Mouse (Mus musculus) regulatory T cell (primary cell): ENCODE measurements around the gene Pla2g4f.

Experiments
- in situ Hi-C: fragments of 300-600 bp; cut with MboI, MseI; formaldehyde crosslinking; loops from one replicate; pipeline ENCODE4 v1.15.1; 2025; ENCODE audit warnings: high pct_unique_total_duplicates

The Pla2g4f gene

DNA sequence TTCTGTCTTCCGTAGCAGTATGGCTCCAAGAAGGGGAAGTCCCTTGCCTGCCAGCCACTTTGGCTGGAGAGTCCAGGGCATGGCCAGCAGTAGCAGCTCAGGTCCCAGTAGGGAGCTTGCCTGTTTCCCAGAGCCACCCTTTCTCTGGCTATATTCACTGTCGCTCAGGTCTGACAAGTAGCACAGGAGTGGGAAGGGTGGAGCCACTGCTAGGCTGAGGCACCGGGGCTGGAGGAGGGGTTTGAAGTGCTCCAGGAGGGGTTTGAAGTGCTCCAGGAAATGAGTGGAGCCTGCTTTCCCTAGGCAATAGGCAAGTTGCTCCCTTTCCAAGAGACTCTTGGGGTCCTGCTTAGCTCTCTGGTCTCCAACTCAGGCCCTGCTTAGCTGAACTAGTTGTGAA, at the start of gene Pla2g4f:
Pla2g4f (minus strand) TSS at position 190 of the 400 bp plus-strand sequence.
- in situ Hi-C loops: no loop called here

DNA sequence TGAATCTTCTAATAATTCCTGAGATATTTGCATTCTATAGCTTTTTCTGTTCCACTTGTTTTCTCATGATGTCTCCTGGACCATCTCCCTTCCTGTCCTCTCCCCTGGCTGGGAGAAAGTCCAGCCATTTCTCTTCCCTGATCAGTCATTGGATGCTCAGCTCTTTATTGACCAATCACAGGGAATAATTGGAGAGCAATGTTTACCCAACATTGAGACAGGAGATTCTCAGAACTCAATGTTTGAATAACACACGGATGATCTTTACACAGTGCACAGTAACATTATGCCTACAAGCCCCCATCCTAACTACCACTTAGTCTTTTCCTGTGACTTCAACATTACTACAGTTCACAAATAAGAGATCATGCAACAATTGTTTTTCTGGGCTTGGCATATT, 46.5 kb upstream of the Pla2g4f start:
- in situ Hi-C loops: no loop called here

DNA sequence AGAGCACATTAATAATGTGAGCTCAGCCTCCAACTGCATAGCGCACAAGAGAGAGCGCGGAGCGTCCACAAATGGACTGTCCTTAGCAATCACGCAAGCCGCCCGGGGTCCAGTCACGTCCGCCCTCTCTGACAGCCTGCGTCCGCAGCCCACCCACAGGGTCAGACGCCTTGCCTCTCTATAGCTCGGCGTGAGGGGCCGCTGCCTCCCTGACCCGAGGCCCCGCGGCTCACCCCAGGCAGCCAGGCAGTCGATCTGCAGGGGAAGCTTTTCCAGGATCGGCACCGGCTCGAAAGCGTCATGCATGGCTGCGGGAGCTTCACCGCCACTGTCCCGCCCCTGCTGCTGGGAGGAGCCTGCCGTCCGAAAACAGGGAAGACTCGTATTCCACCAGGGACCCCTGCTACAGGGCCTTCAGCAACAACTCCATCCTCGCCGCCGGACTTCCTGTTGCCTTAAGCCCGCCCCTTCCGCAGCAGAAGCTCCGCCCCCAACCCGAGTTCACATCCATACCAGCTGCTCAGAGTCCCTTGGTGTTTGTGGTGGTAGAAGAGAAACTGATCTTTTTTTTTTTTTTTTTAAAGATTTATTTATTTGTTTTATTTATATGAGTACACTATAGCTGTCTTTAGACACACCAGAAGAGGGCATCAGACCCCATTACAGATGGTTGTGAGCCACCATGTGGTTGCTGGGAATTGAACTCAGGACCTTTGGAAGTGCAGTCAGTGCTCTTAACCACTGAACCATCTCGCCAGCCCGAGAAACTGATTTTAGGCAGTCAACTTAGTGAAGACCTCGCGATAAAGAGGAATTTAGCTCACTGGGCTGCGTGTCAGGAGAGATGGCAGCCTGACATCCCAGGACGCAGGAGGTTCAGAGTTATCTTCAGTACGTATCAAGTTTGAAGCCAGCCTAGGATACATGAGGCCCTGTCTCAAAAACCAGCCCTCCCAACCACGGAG, 39.0 kb upstream of the Pla2g4f start, which contains the start of gene Vps39:
Vps39 (minus strand) TSS at position 456 of the 965 bp plus-strand sequence.
- in situ Hi-C loops: no loop called here

DNA sequence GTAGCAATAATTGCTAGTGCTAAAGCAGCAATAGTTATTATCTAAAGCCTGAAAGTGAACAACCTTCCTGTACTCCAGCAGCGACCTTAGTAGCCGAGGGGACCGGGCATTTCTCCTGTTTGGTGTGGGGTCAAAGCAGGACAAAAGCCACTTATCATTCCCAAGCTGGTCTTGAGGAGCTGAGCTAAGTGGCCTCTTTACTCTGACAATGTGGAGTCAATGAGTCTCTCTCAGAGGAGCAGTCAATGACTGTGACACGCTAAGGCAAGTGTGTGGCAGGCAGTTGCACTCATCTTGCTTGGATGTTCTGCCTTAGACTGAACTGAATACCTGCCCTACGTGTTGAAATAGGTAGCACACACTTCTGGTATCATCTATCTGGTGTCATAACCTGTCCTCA, 37.4 kb upstream of the Pla2g4f start:
- in situ Hi-C loops: no loop called here

DNA sequence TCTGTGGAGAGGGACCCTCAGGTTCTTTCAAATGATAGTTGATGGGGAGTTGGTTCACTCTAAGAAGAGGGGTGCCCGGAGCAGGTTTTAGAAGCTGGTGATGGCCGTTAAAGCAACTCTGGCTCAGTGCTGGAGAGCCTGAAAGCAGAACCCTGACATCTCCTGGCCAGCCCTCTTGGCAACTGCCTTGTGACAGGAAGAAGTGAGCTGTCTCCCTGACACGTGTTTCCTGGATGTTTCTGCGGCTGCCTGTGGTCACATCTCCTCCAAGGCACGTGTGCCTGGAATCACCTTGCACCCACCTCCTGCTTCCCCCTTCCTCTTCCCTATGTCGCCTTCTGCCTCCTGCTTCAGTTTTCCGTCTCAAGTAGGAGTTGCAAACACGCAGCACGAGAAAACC, 34.2 kb upstream of the Pla2g4f start:
- in situ Hi-C loops: no loop called here

DNA sequence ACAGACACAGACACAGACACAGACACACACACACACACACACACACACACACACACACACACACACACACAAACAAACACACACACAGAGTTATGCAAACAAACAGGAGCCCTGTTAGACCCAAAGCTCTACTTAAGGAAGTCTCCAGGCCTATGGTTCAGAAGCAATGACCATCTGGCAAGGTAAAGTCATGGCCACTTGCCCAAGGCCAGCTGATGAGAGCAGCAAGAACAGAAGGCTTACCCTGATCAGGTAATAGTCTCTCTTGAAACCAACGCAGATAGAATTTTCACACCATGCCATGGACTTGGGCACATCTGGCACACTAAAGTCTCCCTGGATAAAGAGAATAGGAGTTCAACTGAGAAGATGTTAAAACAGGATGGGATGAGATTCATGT, 27.8 kb upstream of the Pla2g4f start:
- in situ Hi-C loops: no loop called here

DNA sequence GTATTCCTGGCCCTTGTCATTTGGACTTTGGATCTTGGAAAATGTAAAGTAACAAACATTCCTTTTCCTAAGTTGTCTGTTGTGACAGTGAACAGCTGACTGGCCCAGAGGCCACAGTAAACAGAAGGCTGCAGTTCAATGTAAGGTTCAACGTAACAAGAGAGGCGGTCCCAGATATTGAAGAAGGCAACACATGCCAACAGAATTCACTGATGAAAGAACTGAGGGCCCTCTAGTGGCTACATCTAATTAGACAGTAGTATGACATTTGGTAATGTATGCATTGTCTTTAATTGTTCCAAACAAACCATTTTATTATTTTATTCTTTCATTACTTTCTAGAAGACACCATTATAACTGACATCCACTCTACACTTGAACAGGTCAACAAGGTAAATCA, 23.9 kb upstream of the Pla2g4f start:
- in situ Hi-C loops: no loop called here

DNA sequence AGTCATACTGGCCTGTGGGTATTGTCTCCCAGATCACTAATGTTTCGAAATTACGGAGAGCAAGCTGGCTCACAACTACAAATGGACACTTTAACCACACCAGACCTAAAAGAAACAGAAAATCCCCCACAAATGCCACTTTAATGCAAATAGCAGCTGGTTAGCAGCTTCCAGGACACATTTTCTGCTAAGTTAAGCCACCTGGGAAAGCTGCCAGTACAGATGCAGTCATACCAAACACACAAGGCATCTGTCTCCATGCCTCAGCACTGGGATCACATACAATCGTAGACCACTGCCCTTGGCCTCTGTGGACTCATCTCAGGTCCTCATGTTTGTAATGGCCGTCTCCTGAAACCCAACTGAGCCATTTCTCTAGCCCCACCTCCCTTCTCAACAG, 17.6 kb upstream of the Pla2g4f start:
- in situ Hi-C loops: no loop called here

DNA sequence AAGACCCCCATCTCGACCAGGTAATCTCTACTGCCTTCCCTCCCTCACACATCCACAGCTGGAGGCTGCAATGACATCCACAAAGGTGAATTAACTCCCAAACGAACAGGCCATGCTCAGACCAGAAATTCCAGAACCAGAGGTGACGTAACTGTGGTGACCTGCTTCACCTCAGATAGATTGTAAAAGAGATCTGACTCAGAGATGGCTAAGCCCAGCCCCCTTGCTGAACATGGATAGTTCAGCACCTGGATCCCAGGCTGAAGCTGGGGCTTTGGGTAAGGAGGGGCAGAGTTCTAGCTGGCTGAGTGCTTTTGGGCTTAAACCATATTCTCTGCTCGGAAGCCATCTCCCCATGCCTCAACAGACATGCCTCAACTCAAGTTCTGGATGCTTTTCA, 1.1 kb upstream of the Pla2g4f start:
- in situ Hi-C loops: no loop called here

DNA sequence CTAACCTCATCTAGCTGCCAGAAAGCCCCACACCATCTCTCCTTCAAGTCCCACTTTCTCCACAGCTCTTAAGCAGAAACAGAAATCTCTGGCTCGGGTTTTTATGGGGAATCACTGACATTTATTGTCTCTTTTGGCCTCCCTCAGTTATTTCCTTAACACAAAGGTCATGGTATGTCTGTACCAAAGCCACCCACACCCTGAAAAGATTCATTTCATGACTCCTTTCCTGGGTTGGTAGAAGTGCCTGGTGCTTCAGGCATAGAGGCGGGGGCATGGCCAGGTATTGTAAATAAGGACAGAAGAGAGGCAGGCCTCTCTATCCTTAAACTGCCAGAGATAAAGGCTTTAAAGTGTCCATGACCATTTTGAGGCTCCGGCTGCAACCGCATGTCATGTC, 522 bp upstream of the Pla2g4f start:
- in situ Hi-C loops: no loop called here

DNA sequence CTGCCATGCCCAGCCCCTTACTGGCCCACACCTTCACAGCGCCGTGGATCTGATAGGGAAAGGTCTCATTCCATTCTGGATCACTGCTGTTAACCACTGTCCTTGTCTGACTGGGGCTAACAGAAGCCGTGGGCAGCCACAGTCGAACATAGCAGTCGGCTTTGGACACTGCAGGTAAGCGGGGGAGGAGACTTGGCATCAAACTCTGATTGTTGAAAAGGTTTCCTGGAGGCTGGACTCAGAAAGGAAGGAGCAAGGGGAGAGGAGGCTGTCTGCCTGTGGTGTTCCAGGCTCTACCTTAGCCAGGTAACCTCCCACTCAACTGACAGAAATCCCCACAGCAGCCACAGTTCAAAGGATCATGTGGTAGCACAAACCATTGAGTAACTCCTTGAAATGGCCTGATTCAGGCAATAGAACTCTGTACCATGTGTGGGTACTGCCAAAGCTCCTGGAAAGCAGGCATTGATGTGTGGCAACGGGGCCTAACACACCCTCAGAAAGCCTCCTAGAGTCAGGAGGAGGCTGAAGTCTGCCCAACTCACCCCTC, 1.6 kb downstream of the Pla2g4f start:
- in situ Hi-C loops: no loop called here

DNA sequence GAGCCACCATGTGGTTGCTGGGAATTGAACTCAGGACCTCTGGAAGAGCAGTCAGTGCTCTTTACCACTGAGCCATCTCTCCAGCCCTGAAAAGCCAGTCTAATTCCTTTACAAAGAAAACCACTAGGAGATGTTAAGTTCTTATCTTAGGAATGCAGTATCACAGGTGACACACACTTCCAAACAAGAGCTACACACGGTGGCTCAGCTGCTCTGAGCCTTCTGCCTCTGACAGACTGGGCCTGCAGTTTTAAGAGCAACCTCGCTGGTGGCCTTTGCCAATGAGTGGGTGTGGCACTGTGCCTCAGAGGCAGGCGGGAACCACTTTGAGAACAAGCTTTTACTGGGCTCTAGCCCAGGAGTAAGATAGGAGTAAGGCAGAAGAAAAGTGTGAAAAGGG, 9.9 kb downstream of the Pla2g4f start:
- in situ Hi-C loops: no loop called here

DNA sequence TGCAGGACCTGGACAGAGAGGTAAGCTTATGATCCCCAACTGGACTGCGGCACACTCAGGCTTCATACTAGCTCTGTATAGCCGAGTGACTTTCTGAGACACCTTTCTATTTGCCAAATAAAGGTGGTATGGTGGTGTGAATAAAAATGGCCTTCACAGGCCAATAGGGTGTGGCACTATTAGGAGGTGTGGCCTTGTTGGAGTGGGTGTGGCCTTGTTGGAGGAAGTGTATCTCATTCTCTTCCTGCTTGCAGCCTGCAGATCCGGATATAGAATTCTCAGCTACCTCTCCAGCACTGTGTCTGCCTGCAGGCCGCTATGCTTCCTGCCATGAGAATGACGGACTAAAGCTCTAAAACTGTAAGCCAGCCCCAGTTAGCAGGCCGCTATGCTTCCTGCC, 12.9 kb downstream of the Pla2g4f start:
- in situ Hi-C loops: no loop called here

DNA sequence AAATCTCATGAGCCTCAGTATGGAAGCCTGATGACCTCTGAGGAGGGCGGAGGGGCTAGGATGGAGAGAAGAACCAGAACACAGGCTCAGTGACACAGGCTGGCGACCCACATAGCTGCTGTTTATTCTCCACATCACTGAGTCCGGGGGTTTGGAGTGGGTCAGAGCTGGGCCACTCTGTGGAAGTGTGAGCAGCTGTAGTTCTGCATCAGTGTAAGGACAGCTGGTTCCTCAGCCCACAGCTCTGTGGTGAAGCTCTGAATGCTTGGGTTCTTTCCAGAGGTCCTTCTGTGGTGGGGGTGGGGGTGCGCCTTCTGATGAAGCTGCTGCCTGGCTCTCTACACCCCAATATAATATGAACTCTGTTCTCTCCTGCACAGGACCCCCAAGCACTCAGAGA, 14.1 kb downstream of the Pla2g4f start:
- in situ Hi-C loops: no loop called here

DNA sequence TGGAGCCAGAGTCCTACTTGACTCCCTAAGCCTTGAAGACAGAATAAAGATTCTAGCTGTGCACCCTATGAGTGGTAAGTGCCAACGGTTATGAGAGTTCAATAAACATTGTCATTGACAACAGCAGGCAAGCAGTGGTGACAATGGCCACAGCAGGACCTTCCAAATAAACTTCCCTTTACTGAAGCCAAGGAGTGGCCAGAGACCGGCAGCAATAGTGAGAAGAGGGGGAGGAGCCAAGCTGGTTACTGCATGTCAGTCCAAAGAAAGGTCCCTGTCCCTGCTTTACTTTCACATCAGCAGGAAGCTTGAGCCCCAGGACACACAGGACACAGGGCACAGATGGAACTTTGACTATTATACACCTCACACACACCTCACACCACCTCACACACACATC, 17.8 kb downstream of the Pla2g4f start:
- in situ Hi-C loops: no loop called here

DNA sequence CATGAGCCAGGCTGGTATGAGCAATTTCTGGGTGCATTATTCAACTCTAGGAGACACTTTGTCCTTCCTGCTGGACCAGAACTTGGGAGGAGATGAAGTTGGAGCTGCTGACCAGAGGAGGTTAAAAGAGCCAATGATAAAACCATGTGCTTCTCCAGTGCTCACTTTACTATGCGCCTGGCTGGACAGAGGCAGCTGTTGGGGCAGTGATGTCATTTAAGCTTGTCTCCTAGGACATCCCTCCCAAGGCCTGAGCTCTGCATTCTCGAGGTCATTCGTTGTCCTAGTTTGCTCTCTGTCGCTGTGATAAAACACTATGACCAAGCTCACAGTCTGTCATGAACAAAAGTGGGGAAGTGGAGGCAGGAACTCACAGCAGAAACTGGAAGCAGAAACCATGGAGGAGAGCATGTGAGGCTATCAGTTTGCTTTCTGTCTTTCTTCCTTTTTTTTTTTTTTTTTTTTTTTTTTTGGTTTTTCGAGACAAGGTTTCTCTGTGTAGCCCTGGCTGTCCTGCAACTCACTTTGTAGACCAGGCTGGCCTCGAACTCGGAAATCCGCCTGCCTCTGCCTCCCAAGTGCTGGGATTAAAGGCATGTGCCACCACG, 22.4 kb downstream of the Pla2g4f start:
- in situ Hi-C loops: no loop called here

DNA sequence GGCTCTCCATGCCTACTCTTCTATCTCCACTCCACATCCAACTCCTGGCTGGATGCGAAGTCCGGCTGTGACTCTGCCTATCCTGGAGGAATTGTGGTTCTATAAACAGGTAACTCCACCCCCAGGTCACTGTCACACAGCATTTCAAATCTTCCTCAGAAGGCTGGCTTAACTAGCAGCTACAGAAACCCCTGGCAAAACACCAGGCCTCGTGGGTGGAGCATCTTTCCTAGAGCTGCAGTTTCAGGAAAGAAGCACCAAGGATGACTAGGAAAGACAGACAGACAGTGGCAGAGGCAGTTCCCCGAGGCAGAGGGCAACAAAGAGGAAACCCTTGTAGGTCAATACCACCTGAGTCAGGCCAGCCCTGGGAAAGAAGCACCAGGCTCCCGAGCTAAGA, 25.0 kb downstream of the Pla2g4f start, which contains the start of gene Pla2g4d:
Pla2g4d (minus strand) TSS at position 203 of the 400 bp plus-strand sequence.
- in situ Hi-C loops: no loop called here

DNA sequence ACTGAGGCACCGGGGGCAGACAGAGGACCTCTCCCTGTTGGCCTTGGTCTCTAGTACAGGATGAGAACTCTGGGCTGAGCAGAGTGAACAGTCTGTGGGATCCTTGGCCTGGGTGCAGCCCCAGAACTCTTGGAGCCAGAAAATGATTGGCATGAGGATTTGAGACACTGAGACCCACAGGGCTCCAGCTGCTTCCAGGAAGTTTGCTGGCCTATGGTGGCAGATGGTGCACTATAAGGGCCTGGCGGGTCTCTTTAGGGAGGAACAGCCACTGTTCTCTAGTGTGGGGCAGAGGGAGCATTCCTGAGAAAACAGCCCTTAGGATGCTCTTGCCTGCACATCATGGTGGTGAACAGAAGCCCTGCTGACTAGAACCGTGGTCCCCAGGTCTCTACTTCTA, 25.6 kb downstream of the Pla2g4f start:
- in situ Hi-C loops: no loop called here

DNA sequence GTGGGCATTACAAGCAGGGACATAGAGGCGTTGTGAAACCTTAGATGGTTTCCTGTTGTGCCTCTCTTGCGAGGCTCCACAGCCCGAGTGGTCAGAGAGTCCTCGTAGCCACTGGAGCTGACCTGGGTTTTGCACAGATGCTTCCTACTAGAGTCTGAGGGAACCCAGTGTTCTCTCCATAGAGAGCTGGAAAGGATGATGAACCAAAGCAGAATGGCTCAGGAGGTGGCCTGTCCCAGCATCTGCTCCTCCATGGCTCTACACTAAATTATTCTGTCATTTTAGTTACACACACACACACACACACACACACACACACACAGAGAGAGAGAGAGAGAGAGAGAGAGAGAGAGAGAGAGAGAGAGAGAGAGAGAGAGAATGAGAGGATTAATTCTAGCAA, 28.3 kb downstream of the Pla2g4f start:
- in situ Hi-C loops: no loop called here

DNA sequence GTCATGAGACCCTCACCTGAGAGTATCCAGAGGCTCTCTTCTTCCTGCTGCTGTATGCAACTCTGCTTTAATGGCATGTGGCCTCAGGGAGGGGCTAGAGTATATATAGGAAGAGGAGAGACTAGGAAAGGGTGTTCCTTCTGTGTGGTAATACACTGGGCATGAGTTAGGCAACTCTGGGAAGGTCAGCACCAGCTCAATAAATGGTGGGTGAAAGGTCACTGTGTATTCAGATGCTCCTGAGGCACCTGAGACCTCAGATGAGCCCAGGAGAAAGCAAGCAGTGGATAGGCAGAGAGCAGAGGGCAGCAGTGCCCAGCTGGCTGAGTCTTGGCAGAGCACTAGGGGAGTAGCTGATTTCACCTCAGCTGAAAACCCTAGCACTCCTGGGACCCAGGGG, 29.3 kb downstream of the Pla2g4f start:
- in situ Hi-C loops: loop anchor here (5.0 kb wide), 1 partner anchor 97 kb away; no protein-coding TSS in a partner anchor

DNA sequence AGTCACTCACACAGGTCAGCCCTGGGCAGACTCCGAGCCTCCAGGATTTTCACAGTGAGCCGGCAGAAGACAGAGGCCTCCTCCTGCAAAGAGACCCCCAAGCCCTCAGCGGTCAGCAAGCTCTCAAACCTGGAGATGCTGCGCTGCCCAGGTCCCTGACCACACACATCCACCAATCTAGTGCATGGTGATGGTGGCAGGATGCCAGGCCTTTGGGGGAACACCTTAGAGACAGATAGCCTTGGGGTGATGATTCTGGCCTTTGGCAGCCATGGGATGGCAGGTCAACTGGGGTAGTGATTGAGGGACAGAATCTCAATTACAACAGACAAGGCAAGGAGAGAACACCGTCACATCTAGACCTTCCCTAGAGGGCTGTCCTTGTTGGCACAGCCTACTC, 29.9 kb downstream of the Pla2g4f start:
- in situ Hi-C loops: loop anchor here (5.0 kb wide), 1 partner anchor 97 kb away; no protein-coding TSS in a partner anchor

DNA sequence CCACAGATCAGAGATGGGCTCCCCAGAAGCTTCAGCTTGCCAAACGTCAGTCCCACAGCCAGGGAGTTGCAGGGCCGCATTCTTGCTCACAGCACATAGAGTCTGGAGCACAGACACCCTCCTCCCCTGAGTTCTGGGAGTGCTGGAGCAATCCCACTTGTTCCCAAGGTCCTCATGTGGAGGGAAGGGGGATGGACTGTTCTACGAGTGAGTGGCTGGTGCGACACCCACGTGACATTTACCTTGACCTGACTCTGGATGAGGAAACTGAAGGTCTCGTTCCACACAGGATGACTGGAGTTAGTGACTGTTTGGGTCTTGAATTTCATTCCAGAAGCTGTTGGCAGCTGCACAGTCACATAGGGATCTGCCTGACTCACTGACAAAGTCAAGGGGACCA, 30.4 kb downstream of the Pla2g4f start:
- in situ Hi-C loops: loop anchor here (5.0 kb wide), 1 partner anchor 96 kb away; no protein-coding TSS in a partner anchor
